Mouse (Mus musculus) intestine, embryonic 16.5 days (tissue): ENCODE measurements around the gene Spem2. TPM values are rescaled to one million over a fixed set of nuclear protein-coding genes. Genes with fewer than 3 reads are reported as not detected.

Experiments
- ATAC-seq: fragments of 200-750 bp; cut with Nextera tagmentation; 2 replicates; pipeline ENCODE4 v1.8.0; 2017; ENCODE audit warnings: moderate TSS enrichment, moderate library complexity
- H3K27ac ChIP-seq: fragments of 300-500 bp; sonication (generic); 2 replicates; pipeline ENCODE4 v1.5.1; 2014; ENCODE audit warnings: mild to moderate bottlenecking, low read length
- H3K27me3 ChIP-seq: fragments of 300-500 bp; sonication (generic); replicated peaks from 2 replicates; pipeline ENCODE4 v1.6.1; 2014; ENCODE audit warnings: low read length, control low read depth, mixed read lengths; ENCODE audit not compliant: control insufficient read depth, insufficient read depth
- H3K36me3 ChIP-seq: fragments of 300-500 bp; sonication (generic); 2 replicates; pipeline ENCODE4 v1.6.1; 2014; ENCODE audit warnings: low read length, control low read depth; ENCODE audit not compliant: control insufficient read depth, insufficient read depth
- H3K4me1 ChIP-seq: fragments of 300-500 bp; sonication (generic); 2 replicates; pipeline ENCODE4 v1.6.1; 2014; ENCODE audit warnings: low read length, control low read depth, mixed read lengths; ENCODE audit not compliant: control insufficient read depth, insufficient read depth
- H3K4me2 ChIP-seq: fragments of 300-500 bp; sonication (generic); 2 replicates; pipeline ENCODE4 v1.6.1; 2014; ENCODE audit warnings: low read depth, low read length, control low read depth
- H3K4me3 ChIP-seq: fragments of 300-500 bp; sonication (generic); 2 replicates; pipeline ENCODE4 v1.5.1; 2014; ENCODE audit warnings: mild to moderate bottlenecking, low read length
- H3K9ac ChIP-seq: fragments of 300-500 bp; sonication (generic); 2 replicates; pipeline ENCODE4 v1.6.1; 2014; ENCODE audit warnings: low read depth, low read length
- H3K9me3 ChIP-seq: fragments of 300-500 bp; sonication (generic); 2 replicates; pipeline ENCODE4 v1.6.1; 2016; ENCODE audit warnings: low read length, control low read depth; ENCODE audit not compliant: control insufficient read depth
- WGBS: fragments of 180-500 bp; shearing (Covaris S2); extraction: QIAGEN DNeasy Blood & Tissue Kit; methylation state at CpG from one replicate; pipeline ENCODE4 v1.1.7; 2014; 5-methylcytosine and 5-hydroxymethylcytosine counted together
- polyA plus RNA-seq: library from polyadenylated mRNA; unstranded; fragments of >200 nt; fragmentation: Nextera tagmentation; extraction: Ambion mirVana; gene quantifications from 2 replicates; pipeline ENCODE4 v1.2.1, GENCODE M21; 2015

Gene Spem2
- polyA plus RNA-seq, 1 experiment from 2014 or later: not detected

- H3K9me3 ChIP-seq: peaks cover 9% of the 10 kb centered on the region
- H3K27ac ChIP-seq: no peak overlapping the region
- H3K4me1 ChIP-seq: no peaks in the 10 kb centered on the region
- no peaks in the 10 kb centered on the region for H3K36me3 ChIP-seq
- no peak overlapping the region for H3K9ac ChIP-seq
- ATAC-seq: no peak
- no peak overlapping the region for H3K4me2 ChIP-seq
- WGBS: 91% methylated on average over 8 of the region's 8 CpGs
- no peak overlapping the region for H3K4me3 ChIP-seq
- H3K27me3 ChIP-seq: no peaks in the 10 kb centered on the region
These were observed 606 bp upstream of the Spem2 start for GRCm38 (mm10) chr11:69818871-69819270.

GRCm38 (mm10) chr11:69816520-69816919, 1.7 kb downstream of the Spem2 start:
- peaks cover 9% of the 10 kb centered on the region for H3K9me3 ChIP-seq
- H3K4me1 ChIP-seq: no peaks in the 10 kb centered on the region
- no peak overlapping the region for H3K27ac ChIP-seq
- H3K4me3 ChIP-seq: no peak overlapping the region
- H3K27me3 ChIP-seq: no peaks in the 10 kb centered on the region
- no peak overlapping the region for H3K9ac ChIP-seq
- no peak overlapping the region for H3K4me2 ChIP-seq
- ATAC-seq: peak; percentile 65
- no peaks in the 10 kb centered on the region for H3K36me3 ChIP-seq
- WGBS: 87% methylated on average over 12 of the region's 12 CpGs

GRCm38 (mm10) chr11:69815155-69815554, 3.1 kb downstream of the Spem2 start, which contains the start of gene Gm39566:
Gm39566 (minus strand) TSS chr11:69815298.
- Histone ChIP-seq H3K36me3 (no peaks in the 10 kb centered on the region), H3K4me1 (no peaks in the 10 kb centered on the region), H3K4me3 (no peak within 1 kb of the TSS), H3K9me3 (peaks cover 9% of the 10 kb centered on the region), H3K27ac (no peak within 1 kb of the TSS), H3K9ac (no peak within 1 kb of the TSS), H3K4me2 (no peak within 1 kb of the TSS), H3K27me3 (no peaks in the 10 kb centered on the region)
- ATAC-seq: no peak
- 56% methylated on average over 10 of the region's 10 CpGs for WGBS

GRCm38 (mm10) chr11:69810280-69810679, 8.0 kb downstream of the Spem2 start:
- Histone ChIP-seq H3K36me3 (no peaks in the 10 kb centered on the region), H3K4me2 (no peak overlapping the region), H3K27me3 (no peaks in the 10 kb centered on the region), H3K4me1 (no peaks in the 10 kb centered on the region), H3K9me3 (no peaks in the 10 kb centered on the region), H3K4me3 (no peak overlapping the region), H3K27ac (no peak overlapping the region), H3K9ac (no peak overlapping the region)
- ATAC-seq: no peak

GRCm38 (mm10) chr11:69807641-69808040, 10.6 kb downstream of the Spem2 start:
- H3K27me3 ChIP-seq: no peaks in the 10 kb centered on the region
- 57% methylated on average over 2 of the region's 2 CpGs for WGBS
- no peak overlapping the region for H3K4me3 ChIP-seq

GRCm38 (mm10) chr11:69806378-69806777, 11.9 kb downstream of the Spem2 start:
- Histone ChIP-seq H3K9me3 (no peaks in the 10 kb centered on the region), H3K9ac (no peak overlapping the region), H3K27me3 (0 out of 2 replicates have a peak, but pooled peaks cover 5% of the 10 kb centered on the region), H3K4me1 (peaks cover 30% of the 10 kb centered on the region), H3K4me2 (no peak overlapping the region), H3K36me3 (no peaks in the 10 kb centered on the region), H3K27ac (no peak overlapping the region), H3K4me3 (no peak overlapping the region)
- ATAC-seq: no peak
- WGBS: 79% methylated on average over 4 of the region's 4 CpGs

More at GRCm38 (mm10) chr11:69807641-69808040, 10.6 kb downstream of the Spem2 start:
- Histone ChIP-seq H3K36me3 (no peaks in the 10 kb centered on the region), H3K27ac (no peak overlapping the region), H3K4me1 (peaks cover 17% of the 10 kb centered on the region), H3K4me2 (no peak overlapping the region), H3K9me3 (no peaks in the 10 kb centered on the region), H3K9ac (no peak overlapping the region)
- ATAC-seq: no peak

GRCm38 (mm10) chr11:69804972-69805909, 13.0 kb downstream of the Spem2 start, which contains the start of gene Tmem102:
Tmem102 (minus strand) TSS chr11:69805624.
- H3K4me2 ChIP-seq: peak within 1 kb of the TSS; percentile 98
- H3K27me3 ChIP-seq: 0 out of 2 replicates have a peak, but pooled peaks cover 5% of the 10 kb centered on the region
- no peaks in the 10 kb centered on the region for H3K36me3 ChIP-seq
- 9% methylated on average over 29 of the region's 29 CpGs for WGBS
- peak within 1 kb of the TSS; percentile 89 for H3K27ac ChIP-seq
- peak within 1 kb of the TSS; percentile 64 for H3K4me3 ChIP-seq
- H3K4me1 ChIP-seq: peaks cover 40% of the 10 kb centered on the region
- peak; percentile 39 for ATAC-seq
- no peaks in the 10 kb centered on the region for H3K9me3 ChIP-seq
- H3K9ac ChIP-seq: peak within 1 kb of the TSS; percentile 82

GRCm38 (mm10) chr11:69804652-69804940, 13.7 kb downstream of the Spem2 start:
- no peak for ATAC-seq
- Histone ChIP-seq H3K36me3 (no peaks in the 10 kb centered on the region), H3K9ac (peak overlapping the region; percentile 82), H3K4me3 (peak overlapping the region; percentile 64), H3K9me3 (no peaks in the 10 kb centered on the region), H3K4me1 (peaks cover 47% of the 10 kb centered on the region), H3K4me2 (peak overlapping the region; percentile 98), H3K27ac (peak overlapping the region; percentile 89), H3K27me3 (0 out of 2 replicates have a peak, but pooled peaks cover 5% of the 10 kb centered on the region)
- 12% methylated on average over 12 of the region's 12 CpGs for WGBS

GRCm38 (mm10) chr11:69803786-69804651, 14.2 kb downstream of the Spem2 start:
- H3K4me2 ChIP-seq: peak overlapping the region; percentile 98
- H3K4me3 ChIP-seq: peak overlapping the region; percentile 64
- 0 out of 2 replicates have a peak, but pooled peaks cover 5% of the 10 kb centered on the region for H3K27me3 ChIP-seq
- WGBS: 2% methylated on average over 57 of the region's 60 CpGs
- peak; percentile 84 for ATAC-seq
- peak overlapping the region; percentile 82 for H3K9ac ChIP-seq
- peak overlapping the region; percentile 89 for H3K27ac ChIP-seq
- no peaks in the 10 kb centered on the region for H3K36me3 ChIP-seq
- peaks cover 52% of the 10 kb centered on the region for H3K4me1 ChIP-seq
- no peaks in the 10 kb centered on the region for H3K9me3 ChIP-seq
